Mouse (Mus musculus) right cerebral cortex, adult 2 months (tissue): Measurements from ENCODE around the gene Pik3c2b.
"Not testable (repeated sequence)": the region's sequence is repeated elsewhere in the genome, so short reads cannot be mapped to it uniquely, and the experiment has no call there.

Experiments
- DNase-seq, 2 experiments: peaks; one replicate each; pipeline ENCODE4 v3.0.0; 2021 to 2022; ENCODE audit warnings: low spot score in 2 of 2

The Pik3c2b gene

DNA sequence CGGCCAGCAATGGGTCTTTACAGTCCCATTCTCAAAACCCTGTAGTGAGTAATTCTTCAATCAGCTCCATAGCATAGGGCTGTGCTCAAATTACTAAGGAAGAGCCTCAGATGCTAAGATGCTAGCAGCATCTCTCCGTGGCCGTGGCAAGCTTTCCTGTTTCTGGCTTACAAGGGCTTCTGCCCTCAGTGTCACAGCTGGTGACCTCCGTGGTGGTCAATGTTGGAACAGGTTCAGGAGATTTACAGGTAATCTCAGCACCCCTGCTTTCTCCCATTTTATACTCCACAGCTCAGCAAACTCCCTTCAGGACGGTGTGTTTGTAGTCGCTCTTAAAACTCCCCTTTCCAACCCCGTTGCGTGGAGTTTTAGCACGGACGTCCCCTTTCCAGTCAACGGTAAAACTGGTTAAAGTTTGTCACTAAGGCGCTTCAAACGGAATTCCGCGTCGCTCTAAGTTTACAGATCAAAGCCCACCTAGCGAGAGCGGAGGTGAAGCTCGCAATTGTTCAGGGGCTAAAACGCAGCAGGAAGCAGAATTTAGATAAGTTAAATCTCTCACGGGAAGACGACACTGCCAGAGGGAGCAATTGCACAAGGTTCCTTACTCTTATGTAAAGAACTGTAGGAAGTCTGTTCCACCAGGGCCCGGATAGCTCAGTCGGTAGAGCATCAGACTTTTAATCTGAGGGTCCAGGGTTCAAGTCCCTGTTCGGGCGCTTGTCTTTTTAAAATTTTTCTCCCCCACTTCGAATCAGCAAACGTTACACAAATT is 12.0 kb upstream of the Pik3c2b start:
- DNase-seq: peak; percentile 82 to 83

DNA sequence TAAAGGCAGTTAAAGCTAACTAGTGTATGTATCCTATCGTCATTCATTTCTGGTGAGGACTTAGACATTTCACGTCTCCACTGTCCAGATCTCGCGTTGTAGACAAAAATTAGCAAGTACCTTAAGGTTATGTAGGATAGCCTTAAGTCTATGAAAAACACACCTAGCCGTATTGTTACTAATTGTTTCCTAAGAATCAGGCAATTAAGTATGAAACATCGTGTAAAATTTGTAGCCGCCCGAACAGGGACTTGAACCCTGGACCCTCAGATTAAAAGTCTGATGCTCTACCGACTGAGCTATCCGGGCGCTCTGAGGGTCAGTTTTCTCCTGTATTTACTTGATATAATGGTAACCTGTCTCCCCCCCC is 11.4 kb upstream of the Pik3c2b start:
- peak; percentile 58 to 74 for DNase-seq

DNA sequence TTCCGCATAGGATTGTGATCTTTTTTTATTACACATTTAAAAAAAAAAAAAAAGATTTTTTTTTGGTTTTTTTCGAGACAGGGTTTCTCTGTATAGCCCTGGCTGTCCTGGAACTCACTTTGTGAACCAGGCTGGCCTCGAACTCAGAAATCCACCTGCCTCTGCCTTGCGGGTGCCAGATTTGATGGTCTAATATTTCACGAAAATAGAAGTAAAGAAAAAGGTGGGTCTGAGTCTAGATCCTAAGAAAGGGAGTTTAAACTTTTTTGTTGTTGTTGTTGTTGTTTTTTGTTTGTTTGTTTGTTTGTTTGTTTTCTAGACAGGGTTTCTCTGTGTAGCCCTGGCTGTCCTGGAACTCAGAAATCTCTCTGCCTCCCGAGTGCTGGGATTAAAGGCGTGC is 10.8 kb upstream of the Pik3c2b start:
- not testable (repeated sequence) for DNase-seq

DNA sequence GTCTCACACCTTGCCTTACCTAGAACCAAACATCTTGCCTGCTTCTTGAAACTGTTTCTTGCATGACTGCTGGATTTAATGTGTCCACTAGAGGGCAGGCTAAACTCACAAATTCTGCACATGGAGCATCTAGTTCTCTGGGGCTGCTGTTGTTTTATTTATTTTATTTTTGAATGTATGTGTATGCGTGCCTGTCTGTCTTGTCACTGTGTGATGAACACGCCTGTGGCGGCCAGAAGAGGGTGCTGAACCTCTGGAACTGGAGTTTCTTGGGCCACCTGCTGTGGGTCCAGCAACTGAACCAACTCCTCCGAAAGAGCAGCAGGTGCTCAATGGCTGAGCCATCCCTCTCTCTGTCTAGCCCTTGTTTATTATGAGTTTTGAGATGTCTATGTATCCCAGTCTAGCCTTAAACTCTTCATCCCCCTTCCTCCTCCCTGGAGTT is 5.9 kb upstream of the Pik3c2b start:
- DNase-seq: peak; percentile 64 to 71

DNA sequence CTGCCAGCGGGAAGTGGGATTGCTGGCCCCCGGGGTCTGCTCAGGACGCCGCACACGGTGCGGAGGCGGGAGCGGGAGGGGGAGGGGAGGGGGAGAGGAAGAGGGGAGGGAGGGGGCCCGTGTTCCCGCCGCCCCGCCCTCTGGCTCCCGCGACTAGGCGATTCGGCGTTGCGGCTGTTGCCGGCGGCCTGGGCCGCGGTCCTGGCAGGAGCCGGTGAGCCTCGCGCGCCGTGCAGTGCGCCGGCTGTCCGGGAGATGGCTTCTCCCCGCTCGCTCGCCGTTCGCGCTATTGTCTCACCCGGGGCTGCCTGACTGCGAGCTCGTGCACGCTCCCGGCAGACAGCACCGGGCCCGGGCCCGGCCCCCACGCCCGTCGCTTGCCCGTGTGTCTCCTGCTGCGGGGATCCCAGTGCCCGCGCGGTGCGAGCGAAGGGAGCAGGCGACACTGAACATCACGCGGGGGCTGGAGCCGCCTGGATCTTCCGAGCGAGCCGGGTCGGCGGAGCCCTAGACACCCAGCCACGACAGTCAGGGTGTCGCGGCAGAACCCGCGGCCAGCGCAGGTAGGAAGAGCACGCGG is 484 bp downstream of the Pik3c2b start:
- DNase-seq: peak; percentile 62 to 63

DNA sequence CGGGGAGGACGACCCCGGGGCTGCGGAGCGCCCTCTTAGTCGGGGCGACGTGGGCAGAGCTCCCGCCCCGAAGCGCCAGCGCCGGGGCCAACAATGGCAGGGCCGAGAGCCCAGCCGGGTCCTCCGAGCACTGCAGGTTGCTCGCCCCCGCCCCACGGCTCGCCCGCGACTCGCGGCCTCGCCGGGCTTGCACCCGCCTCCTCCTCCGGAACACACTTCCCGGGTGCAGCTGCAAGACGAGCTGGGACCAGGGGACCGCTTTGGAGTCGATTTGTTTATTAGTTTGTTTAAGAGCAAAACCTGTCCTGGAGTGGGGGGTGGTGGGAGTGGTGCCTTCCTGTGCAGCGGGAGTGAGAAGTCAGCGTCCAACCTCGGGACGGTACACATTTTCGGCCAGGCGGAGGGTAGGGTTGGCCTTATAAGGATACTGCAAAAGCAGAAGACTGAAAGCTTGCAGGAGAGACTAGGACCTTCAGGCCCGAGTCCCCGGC is 1.0 kb downstream of the Pik3c2b start:
- no peak for DNase-seq

DNA sequence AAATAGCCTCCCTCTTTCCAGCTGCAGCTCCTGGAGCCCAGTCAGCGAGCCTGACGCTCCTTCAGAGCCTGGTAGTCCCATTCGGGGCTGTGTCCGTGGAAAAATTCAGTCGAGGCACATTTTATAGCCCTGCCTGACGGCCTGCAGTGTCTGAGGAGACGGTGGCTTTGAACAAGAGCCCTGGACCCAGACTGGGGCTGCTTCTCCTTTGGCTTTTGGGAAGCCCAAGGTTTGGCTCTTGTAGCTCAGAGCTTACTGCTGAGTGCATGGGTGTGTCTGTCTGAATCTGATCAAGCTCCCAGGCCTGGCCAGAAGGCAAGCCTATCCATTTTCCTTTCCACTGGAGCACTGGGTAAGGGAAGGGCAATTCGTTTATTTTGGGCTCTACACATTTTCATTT is 2.1 kb downstream of the Pik3c2b start:
- no peak for DNase-seq

DNA sequence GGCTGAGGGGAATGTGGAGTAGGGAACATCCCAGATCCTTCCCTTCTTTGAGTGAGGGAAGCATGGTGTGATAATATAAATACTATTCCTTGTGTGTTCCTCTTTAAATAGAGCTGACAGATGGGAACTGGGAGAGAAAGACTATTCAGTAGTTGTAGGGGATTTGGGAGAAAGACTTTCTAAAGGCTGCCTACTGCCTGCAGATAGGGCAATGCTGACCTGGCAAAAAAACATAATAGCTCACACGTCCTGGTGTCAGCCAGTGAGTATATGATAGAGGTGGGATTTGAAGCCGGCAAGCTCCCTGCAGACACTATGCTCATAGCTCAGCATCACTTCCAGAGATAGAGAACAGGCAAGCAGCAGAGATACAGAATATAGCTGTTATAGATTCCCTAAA is 3.2 kb downstream of the Pik3c2b start:
- no peak for DNase-seq

DNA sequence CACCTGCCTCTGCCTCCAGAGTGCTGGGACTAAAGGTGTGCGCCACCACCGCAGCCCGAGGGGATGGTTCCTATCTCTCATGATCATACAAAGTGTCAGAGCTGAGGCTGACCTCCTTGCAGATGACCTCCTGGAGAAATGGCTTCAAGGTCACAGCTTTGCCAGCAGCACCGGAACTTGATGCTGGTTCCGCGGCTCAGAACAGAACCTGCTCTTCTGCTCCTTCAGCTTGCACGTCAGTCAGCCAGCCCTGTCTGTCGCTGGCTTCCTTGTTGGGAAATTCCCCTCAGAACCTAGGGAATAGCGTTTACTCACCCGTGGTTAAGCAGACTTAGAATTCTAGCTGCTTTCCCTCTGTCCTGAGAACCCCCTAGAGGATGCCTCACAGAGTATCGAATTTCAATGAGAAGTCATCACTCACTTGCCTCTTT is 4.5 kb downstream of the Pik3c2b start:
- no peak for DNase-seq

DNA sequence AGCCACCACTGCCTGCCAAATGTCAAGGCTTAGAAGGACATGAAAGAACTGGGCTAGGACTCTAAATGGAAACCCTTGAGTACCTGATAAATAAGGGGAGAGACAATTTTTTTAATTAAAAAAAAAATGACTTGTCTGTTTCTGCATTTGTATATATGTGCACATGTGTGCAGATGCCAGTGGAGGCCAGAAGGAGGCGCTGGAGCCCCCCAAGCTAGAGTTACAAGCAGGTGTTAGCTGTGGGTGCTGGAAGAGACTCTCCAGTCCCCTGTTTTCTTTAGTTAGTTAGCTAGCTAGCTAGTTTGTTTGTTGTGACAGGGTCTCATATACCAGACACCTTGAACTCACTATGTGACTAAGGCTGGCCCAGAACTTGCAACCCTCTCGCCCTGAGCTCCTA is 6.4 kb downstream of the Pik3c2b start:
- no peak for DNase-seq

DNA sequence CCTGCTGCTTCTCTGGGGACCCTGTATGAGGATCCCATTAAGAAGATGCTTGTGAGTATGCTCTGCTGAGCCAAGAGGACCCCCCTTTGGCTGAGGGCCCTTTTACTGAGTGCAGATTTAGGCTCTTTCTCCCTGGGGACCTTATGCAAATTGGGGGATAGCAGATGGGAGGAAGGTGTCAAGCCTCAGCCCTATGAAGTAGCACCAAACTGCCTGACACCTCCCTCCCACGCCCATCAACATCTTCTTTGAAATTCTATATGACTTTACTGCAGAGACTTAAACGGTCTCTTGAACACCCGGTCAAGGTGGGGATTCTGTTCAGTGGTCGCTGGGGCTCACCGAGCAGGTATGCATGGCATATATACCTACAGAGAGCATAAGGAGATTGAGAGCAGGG is 7.6 kb downstream of the Pik3c2b start:
- no peak for DNase-seq

DNA sequence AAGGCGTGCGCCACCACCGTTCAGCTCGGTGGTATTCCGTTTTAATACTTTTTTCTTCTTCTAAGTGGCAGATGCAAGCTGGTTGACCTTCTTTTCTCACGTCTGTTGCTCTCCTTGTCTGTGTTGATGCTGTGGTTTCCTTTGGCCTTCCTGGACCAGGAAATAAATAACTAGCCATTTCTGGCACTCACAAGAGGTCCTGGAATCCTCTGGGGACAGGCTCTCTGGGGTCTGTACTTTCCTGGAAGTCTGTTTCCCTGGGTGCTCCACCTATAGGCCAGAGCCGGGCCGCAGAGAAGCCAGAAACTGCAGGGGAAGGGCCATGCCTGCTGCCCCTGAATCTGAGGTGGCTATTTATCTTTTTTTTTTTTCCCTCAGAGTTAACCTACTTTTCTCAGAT is 8.9 kb downstream of the Pik3c2b start:
- DNase-seq: no peak

DNA sequence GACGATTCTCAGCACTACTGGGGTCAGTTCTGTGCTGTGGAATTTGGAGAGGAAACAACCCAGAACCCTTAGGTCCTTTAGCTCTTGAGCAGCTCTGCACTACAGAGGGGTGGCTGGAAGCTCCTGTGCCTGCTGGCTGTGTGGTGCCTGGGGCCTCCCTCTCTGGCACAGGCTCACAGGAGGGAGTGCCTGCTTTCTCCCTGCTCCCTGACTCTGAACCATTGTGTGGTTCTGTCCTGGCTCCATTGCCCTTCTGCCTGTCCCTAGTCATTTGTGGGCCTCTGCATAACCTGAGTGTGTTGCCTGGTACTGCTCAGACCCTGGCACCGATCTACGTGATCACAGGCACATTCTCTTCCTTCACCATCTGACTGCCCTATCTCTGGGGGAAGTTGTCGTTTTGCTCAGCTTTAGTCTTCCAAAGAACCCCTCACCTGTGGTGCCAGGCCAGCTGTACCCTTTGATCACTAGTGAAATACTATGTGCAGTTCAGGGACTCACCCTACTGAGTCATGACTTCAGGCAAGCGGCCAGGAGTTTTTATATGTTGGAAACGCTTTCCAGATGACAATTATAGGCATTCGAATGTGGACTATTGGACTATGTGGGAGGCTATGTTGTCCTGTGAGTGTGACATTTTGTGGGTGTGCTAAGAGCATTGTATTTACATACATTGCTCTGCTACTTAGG is 12.0 kb downstream of the Pik3c2b start:
- peak in 1 of 2 experiments; percentile 39 for DNase-seq

DNA sequence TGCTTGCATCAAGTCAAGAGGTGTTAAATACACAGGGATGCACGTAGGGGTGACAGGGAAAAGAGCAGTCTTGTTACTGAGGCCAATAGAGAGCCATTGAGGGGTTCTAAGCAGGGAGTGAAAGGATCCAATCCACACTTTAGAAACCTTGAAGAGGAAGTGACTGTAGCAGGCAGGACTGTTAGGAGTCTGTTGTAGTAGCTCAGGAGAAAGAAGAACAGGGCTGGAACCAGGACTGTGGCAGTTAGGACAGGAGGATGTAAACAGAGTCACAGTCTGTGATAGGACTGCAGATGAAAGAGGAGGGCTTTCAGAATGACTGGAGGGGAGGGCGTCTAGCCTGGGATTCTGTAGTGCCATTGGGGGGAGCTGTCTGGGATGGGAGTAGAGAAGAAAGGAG is 14.1 kb downstream of the Pik3c2b start:
- no peak for DNase-seq

DNA sequence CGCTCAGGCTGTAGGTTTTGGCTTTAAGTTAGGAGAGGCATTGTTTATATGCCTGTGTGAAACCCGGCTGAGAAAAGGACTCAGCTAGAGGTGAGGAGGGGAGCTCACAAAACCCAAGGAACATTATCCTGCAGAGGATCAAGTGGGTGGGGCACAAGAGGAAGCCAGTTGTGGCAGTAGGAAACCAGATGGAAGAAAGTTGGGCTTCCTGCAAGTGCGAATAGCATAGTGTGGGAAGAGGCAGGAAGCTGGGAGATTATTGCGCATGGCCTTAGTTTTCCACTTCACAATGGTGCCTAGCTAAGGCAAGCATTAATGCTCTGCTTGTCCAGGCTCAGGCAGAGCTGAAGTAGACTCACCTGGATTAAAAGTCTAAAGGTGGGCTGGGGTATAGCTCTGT is 15.2 kb downstream of the Pik3c2b start:
- no peak for DNase-seq

DNA sequence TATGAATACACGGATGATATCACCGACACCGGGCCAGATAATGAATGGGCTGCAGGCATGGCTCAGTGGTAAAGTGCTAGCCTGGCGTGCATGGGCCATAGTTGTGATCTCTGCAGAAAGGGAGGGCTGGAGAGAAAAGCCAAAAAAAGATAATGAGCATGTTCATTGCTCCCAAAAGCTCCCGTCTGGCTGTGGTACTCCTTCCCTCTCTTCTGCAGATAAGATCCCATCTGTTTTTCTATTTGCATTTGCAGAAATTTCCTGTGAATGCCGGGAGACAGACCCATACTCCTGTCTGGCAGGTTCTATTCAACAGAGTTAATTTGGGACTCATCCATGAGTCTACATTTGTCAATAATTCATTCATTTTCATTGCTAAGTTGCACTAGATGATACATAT is 17.7 kb downstream of the Pik3c2b start:
- no peak for DNase-seq

DNA sequence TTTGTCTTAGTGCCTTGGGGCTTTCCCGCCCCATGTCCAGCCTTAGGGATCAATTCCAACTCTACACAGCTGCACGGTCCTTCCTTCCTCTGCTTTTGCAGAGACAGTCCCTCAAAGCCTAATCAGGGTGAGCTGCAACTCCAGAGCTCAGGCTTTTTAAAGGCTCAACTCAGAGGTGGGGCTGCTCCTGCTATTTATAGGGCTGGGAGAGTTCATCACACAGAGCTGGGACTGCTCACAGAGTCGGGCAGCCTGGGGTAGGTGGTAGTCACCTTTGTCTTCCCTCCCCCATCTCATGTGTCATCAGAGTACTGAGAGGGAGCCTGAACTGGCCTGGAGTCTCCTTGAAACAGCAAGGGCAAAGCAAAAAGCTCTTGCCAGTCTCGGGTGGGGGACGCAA is 22.8 kb downstream of the Pik3c2b start:
- no peak for DNase-seq

DNA sequence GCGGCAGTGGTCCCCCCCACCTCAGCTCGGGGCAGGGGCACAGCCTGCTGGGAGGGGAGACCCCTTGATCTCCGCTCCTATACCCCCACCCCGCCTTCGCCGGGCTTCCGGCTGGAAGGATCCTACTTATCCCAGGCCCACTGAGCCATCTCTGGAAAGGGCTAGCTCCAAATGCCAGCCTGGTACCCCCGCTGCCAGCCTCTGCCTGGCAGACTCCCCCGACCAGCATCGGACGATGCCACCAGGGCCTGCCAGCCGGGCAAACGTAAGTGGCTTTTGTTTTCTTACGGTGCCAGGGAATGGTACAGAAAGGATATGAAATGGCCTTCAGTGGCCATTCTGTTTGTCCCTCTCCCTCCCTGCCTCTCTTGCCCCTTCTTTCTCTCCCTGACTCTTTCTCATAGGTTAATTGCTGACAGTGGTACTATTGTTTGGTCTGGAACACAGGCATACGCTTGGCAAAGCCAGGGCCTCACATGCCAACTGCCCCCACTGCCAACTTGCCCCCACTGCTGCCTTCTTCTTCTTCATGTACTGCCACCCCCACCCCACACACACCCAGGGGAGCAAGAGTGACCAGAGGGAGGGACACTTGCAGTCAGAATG is 23.3 kb downstream of the Pik3c2b start:
- DNase-seq: no peak

DNA sequence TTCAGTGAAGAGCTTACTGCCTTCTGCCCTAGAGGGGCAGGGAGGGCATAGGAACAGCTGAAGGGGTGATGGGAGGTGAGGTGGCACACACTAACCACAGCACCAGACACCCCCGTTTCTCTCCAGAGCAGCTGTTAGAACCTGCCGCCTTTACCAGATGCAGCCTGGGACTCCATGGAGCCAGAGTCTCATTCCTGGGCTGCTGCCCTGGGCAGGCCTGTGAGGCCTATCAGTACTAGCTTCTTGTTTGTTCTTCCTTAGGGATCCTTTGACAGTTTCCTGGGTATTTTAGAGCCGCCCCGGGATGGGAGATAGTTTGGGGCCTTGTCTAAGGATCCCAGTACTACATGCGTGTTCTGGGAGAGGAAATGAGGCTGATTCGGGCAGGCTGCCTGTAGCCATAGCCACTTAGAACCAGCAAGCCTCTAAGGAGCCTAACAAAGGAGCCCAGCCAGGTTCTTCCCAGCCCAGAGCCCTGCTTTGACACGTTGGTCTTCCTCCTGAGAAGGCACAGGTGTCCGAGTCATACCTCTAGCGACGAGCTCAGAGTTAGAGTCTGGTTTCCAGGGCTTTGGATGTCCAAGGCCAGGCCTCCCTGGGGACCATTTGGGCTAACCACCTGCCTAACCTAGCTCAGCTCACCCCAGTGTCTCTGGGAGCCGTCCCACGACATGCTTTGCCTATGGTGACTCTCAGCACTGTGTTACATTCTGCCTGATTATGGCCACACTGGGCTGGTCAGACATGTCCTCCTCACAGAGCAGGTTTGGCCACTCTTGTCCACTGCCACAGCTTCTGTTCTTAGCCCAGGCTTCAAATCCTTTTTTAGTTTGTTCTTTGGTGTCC is 24.0 kb downstream of the Pik3c2b start:
- no peak for DNase-seq

DNA sequence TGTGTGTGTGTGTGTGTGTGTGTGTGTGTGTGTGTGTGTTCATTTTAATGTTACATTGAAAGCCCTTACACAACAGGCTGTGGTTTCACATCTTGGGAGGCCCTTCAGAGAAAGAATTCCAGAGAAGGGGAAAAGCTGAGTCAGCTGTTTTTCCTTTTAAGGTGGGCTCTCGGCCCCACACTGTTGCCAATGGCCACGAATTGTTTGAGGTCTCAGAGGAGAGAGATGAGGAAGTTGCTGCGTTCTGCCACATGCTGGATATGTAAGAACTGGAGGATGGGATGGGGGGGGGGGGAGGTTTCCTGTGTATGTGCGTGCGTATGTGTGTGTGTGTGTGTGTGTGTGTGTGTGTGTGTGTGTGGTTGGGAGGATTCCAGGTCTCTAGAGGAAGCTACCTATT is 24.7 kb downstream of the Pik3c2b start:
- no peak for DNase-seq

DNA sequence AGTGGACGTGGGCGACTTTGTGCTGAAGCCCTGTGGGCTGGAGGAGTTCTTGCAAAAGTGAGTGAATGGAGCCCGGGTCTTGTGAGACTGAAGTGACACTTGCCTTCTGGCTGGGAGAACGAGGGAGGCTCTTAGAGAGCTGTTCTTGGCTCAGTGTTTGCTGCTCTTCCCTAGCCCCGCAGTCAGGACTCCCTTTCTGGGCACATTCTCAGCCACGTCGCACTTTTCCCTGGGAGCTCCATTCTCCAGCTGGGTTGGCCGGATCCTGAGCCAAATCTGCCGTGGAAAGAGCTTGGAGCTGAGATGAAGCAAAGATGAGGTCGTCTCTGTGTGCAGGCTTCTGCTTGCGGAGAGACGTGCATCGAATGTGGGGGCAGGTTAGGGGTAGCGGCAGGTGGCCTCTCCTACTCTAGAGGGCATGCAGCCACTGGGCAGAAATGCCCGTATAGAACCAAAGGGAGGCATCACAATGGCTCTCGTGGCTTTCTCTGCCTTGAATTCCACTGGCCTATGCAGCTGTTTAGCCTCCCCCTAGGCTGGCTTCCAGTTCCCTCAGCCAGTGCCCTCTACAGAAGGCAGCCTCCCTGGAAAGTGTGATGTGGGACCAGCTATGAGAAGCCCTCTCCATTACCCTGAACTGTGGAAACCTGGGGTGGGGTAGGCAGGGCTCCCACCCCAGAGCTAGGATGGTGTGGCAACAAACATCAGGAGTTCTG is 26.4 kb downstream of the Pik3c2b start:
- DNase-seq: peak; percentile 24 to 38
